Mouse (Mus musculus): ENCODE data around the gene Ddx50.

GRCm38 (mm10) chr10:62570126-62570871 is 80.7 kb downstream of the Ddx50 start:
- no peak for TF ChIP-seq POLR2A (IDR thresholded peaks at IDR 0.05; ENCODE audit: borderline replicate concordance, control insufficient read depth, low read depth, low read length)
- no peak for TF ChIP-seq CTCF (IDR thresholded peaks at IDR 0.05; ENCODE audit: control insufficient read depth, insufficient read depth, low read length)
